Mouse (Mus musculus): ENCODE data around the gene Ggta1. TPM values are rescaled to one million over a fixed set of nuclear protein-coding genes. Genes with fewer than 3 reads are reported as not detected.

Ggta1 gene
- 26.7 and 28.6 TPM in 2 replicates for polyA plus RNA-seq (2015; fragmentation: Nextera tagmentation; extraction: Ambion mirVana)

DNA sequence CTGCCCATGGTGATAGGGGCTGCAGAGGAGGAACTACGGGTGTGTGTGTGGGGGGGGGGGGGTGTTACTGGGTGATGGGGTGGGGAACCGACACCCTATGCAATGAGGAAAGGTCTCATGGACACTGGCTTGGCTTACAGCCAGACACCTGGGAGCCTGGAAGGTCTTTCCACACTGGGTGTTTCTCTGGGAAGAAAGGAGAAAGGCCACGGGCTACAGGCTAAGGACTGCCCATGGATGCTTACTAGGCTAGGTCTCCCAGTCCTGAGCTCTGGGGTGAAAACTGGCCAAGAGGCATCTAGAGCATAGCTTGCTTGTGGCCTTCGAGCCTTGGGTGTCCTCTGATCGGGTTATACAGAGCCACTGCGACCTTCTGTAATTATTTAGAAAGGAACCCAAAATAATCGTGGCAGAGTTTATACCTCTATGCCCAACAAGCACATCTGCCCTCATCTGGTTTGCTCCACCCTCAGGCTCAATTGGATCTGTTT is at the start of gene Ggta1:
TSS of gene Ggta1 (minus strand) at position 441 of the 491 bp plus-strand sequence.
- H3K9me3 ChIP-seq = no peaks in the 10 kb centered on the region
- ATAC-seq (ENCODE audit: insufficient read depth, low FRiP score, low read depth) = no peak

DNA sequence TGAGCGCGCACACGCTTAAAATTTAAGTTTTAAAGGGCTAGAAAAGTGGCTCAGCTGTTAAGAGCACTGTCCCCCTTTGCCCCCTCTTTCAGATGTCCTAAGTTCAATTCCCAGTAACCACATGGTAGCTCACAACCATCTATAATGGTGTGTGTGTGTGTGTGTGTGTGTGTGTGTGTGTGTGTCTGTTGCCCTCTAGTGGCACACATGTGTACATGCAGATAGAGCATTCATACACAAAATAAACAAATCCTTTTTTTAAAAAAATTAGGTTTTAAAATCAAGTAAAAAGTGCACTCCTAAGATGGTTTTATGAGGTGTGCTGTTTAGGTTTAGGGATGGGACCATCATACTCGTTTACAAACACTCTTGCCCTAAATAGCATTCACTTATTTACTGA is 49.2 kb upstream of the Ggta1 start:
- Histone ChIP-seq H3K27me3 (replicated peaks) (no peaks in the 10 kb centered on the region), H3K9ac (no peak overlapping the region), H3K4me2 (no peak overlapping the region), H3K4me1 (peaks cover 31% of the 10 kb centered on the region), H3K9me3 (no peaks in the 10 kb centered on the region), H3K4me3 (replicated peaks) (no peak overlapping the region), H3K27ac (no peak overlapping the region), H3K36me3 (no peaks in the 10 kb centered on the region)
- 93% methylated on average over 4 of the region's 4 CpGs for WGBS
- ATAC-seq (ENCODE audit: insufficient read depth, low FRiP score, low read depth) = no peak

More for the DNA sequence above, at the start of gene Ggta1:
- WGBS = 23% methylated on average over 7 of the region's 7 CpGs
- Histone ChIP-seq H3K9ac (peak within 1 kb of the TSS; percentile 48), H3K36me3 (no peaks in the 10 kb centered on the region), H3K27ac (peak within 1 kb of the TSS; percentile 69), H3K4me3 (replicated peaks) (peak within 1 kb of the TSS; percentile 43), H3K4me2 (peak within 1 kb of the TSS; percentile 90), H3K27me3 (replicated peaks) (no peaks in the 10 kb centered on the region), H3K4me1 (peaks cover 6% of the 10 kb centered on the region; the same call in 1 of the 2 replicates)

DNA sequence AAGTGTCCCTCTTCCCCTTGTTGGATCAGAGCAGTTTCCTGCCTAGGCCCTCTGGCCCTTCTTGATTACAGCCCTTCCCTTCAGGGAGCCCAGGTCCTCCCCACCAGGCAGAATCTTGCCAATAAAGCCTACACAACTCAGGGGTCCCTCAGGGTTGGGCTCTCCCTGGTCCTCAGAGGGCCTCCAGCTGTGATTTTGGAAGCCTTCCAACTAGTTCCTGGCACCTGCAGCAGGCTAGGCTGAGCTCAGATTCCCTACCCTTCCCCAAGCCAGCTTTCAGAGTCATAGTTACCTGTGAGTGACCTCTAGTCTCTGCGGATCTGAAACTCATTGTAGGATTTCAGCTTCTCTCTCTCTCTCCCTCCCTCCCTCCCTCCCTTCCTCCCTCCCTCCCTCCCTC is 47.9 kb upstream of the Ggta1 start:
- Histone ChIP-seq H3K4me1 (peaks cover 42% of the 10 kb centered on the region), H3K9me3 (no peaks in the 10 kb centered on the region), H3K4me3 (replicated peaks) (no peak overlapping the region), H3K27ac (peak overlapping the region; percentile 61), H3K4me2 (no peak overlapping the region), H3K36me3 (no peaks in the 10 kb centered on the region), H3K9ac (no peak overlapping the region), H3K27me3 (replicated peaks) (no peaks in the 10 kb centered on the region)
- ATAC-seq (ENCODE audit: insufficient read depth, low FRiP score, low read depth) = no peak
- WGBS = 54% methylated on average over 1 of the region's 1 CpGs

DNA sequence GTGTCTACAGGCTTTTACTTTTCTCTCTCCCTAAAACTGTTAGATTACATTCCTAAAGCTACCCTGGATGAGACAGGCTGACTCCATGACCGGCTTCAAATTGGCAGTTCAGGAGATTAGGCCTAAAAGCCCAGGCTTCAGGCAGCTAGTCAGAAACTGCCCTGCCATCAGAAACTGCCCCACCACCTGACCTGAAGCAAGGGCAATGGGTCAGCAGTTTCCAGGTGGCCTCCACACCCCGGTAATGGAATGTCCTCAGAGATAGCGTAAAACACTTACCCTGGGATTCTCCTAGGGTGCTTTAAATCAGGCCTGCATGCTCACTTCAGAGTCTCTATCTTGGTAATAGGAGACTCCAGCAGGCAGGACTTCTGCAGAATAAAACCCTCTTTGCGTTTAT is 46.9 kb upstream of the Ggta1 start:
- 46% methylated on average over 4 of the region's 4 CpGs for WGBS
- Histone ChIP-seq H3K4me1 (peaks cover 42% of the 10 kb centered on the region), H3K27ac (peak overlapping the region; percentile 83; the same call in 1 of the 2 replicates)

DNA sequence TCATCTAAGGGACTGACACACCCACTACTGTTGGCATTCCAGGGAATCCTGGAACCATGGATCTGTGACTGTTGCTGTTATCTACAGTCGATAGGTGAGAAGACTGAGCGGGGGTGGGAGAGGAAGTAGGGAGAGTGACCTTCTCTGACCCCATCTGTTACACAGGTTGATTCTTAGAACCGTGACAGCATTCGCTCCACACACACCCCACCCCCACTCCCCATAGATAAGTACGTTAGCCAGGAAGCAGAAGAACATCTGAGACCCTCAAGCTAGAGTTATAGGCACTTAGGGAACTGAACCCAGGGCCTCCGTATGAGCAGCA is 46.3 kb upstream of the Ggta1 start:
- no peaks in the 10 kb centered on the region for H3K9me3 ChIP-seq
- H3K4me1 ChIP-seq = peaks cover 45% of the 10 kb centered on the region
- no peak overlapping the region for H3K4me2 ChIP-seq
- H3K4me3 ChIP-seq (replicated peaks) = no peak overlapping the region
- H3K9ac ChIP-seq = no peak overlapping the region
- 34% methylated on average over 6 of the region's 6 CpGs for WGBS
- ATAC-seq (ENCODE audit: insufficient read depth, low FRiP score, low read depth) = no peak
- no peaks in the 10 kb centered on the region for H3K27me3 ChIP-seq (replicated peaks)
- H3K36me3 ChIP-seq = no peaks in the 10 kb centered on the region
- H3K27ac ChIP-seq = peak overlapping the region; percentile 83

More for the DNA sequence above, 46.9 kb upstream of the Ggta1 start:
- Histone ChIP-seq H3K9ac (no peak overlapping the region), H3K27me3 (replicated peaks) (no peaks in the 10 kb centered on the region), H3K9me3 (no peaks in the 10 kb centered on the region), H3K4me2 (no peak overlapping the region), H3K4me3 (replicated peaks) (no peak overlapping the region), H3K36me3 (no peaks in the 10 kb centered on the region)
- ATAC-seq (ENCODE audit: insufficient read depth, low FRiP score, low read depth) = no peak

DNA sequence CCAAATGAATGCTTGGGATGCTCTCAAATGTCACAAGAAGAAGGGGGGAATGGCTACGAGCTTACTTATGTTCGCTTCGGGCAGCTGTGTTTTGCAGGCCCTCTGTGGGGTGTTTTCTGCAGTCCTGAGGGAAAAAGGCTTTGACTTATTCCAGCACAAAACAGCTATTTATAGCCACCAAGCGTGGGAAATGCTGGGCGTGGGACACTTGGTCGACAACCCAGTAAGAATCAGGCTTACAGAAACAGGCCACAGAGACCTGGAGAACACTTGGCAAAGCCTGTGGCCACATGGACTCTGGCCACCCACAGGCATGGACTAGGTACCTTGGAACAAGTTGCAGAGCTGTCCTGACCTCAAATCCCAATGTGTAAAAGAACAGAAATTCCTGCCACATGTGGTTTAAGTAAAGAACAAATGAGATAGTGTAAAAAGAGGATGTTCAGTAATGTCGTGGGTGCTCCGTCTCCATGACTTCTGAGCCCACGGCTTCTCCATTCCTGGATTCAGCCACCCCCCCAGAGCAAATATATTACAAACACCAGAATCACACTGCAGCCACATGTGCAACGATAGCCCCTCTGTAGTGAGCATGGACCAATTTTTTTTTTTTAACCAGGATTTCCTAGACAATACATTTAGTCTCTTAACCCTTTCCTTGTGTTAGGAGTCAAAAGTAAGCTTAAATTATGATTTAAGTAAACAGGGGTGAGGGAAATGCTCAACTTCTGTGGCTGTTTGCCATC is 45.7 kb upstream of the Ggta1 start:
- peak overlapping the region; percentile 83 for H3K27ac ChIP-seq
- no peak for ATAC-seq (ENCODE audit: insufficient read depth, low FRiP score, low read depth)
- peaks cover 45% of the 10 kb centered on the region for H3K4me1 ChIP-seq
- no peaks in the 10 kb centered on the region for H3K9me3 ChIP-seq
- H3K9ac ChIP-seq = no peak overlapping the region
- WGBS = 13% methylated on average over 10 of the region's 10 CpGs
- H3K36me3 ChIP-seq = no peaks in the 10 kb centered on the region
- H3K27me3 ChIP-seq (replicated peaks) = no peaks in the 10 kb centered on the region
- H3K4me2 ChIP-seq = no peak overlapping the region
- no peak overlapping the region for H3K4me3 ChIP-seq (replicated peaks)

DNA sequence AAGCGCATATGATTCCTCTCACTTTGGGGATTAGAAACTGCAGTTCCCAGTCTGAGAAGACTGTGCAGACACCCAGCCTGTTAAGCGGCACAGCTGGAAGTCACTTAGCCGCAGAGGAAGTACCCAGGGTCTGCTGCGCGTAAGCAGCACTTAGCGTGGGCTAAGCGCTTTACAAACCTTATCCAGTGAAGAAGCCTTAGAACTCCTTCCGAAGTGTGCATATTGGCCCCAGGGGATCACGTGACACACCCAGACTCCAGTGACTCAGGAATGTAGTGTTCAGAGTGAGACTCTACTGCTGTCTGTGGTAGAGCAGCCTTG is 44.1 kb upstream of the Ggta1 start:
- Histone ChIP-seq H3K36me3 (no peaks in the 10 kb centered on the region), H3K27ac (peak overlapping the region; percentile 83)
- 0 out of 2 replicates have a peak, but pooled peaks have one; percentile 4 for ATAC-seq (ENCODE audit: insufficient read depth, low FRiP score, low read depth)

DNA sequence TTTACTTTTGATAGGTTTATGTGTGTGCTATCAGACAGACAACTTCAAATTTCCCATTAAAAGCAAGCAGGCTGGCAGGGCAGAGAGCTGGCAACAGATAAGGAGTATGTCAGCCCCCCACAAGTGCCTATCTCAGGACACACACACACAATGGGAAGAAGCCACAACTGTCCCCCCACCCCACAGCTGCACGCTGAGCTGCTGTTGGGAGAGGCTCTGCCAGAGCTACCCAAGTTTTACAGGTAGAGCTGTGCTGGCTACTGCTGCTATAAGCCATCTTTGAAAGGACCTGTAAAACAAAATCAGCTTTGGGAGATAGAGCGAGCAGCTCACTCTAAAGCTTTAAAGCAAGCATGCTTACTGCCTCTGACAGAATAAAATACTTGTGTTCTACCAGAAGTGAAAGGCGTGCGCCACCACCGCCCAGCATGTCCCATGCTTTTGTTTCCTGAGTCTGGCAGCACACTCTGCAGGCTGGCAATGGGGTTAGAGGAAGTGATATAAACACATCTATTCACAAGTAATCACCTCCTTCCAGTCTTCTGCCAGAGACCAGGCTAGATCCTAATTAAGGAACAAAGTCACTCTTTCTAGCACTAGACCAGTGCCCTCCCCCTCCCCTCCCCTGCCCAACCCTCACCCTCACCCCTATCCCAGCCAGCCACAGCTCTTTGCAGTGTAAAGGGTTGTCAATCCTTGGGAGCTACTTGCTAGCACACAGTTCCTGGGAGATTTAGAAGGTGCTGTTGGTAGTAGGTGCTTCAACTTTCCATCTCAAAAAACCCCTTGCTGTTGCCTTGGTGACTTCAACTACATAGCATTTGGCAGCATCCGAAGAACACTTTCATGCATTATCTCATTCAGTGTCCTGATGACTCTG is 43.5 kb upstream of the Ggta1 start:
- peak; percentile 7; the same call in 1 of the 2 replicates for ATAC-seq (ENCODE audit: insufficient read depth, low FRiP score, low read depth)
- H3K4me1 ChIP-seq = peaks cover 55% of the 10 kb centered on the region
- H3K36me3 ChIP-seq = no peaks in the 10 kb centered on the region
- H3K27ac ChIP-seq = peak overlapping the region; percentile 83
- no peak overlapping the region for H3K4me3 ChIP-seq (replicated peaks)
- no peak overlapping the region for H3K4me2 ChIP-seq
- 57% methylated on average over 6 of the region's 6 CpGs for WGBS
- H3K9me3 ChIP-seq = no peaks in the 10 kb centered on the region
- no peaks in the 10 kb centered on the region for H3K27me3 ChIP-seq (replicated peaks)
- H3K9ac ChIP-seq = no peak overlapping the region

More for the DNA sequence above, 44.1 kb upstream of the Ggta1 start:
- H3K9me3 ChIP-seq = no peaks in the 10 kb centered on the region
- H3K4me1 ChIP-seq = peaks cover 51% of the 10 kb centered on the region
- no peak overlapping the region for H3K4me2 ChIP-seq
- H3K27me3 ChIP-seq (replicated peaks) = no peaks in the 10 kb centered on the region
- no peak overlapping the region for H3K4me3 ChIP-seq (replicated peaks)
- 36% methylated on average over 9 of the region's 9 CpGs for WGBS
- no peak overlapping the region for H3K9ac ChIP-seq

DNA sequence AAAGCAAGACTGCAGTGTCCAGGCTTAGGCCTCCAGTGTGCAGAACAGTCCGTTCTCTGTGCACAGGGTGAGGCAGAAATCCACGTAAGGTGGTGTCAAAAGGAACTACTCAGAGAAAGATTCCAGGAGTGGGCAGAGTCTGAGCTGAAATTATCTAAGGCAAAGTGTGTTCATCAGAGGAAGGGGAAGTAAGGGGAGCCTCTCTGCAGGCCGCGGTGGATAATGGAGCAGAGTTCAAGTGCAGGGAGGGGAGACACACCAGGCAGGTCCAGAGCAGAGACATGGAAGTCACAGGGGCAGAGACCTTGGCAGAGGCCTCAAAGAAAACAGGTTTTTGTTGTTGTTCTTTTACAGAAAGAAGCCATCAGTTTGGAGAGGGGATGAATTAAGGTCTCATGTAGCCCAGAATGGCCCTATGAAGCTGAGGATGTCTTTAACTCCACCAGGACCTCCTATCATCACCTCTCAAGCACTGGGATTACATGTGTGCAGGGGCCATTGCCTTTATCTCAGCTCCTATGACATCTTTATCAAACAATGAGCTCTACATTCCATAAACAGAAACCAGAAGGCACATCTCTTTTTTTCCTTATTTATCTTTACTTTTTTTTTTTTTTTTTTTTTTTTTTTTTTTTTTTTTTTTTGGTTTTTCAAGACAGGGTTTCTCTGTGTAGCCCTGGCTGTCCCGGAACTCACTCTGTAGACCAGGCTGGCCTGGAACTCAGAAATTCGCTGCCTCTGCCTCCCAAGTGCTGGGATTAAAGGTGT is 42.7 kb upstream of the Ggta1 start:
- Histone ChIP-seq H3K9me3 (no peaks in the 10 kb centered on the region), H3K4me2 (no peak overlapping the region), H3K4me3 (replicated peaks) (no peak overlapping the region), H3K36me3 (no peaks in the 10 kb centered on the region), H3K4me1 (peaks cover 52% of the 10 kb centered on the region), H3K9ac (no peak overlapping the region), H3K27ac (peak overlapping the region; percentile 84; the same call in 1 of the 2 replicates), H3K27me3 (replicated peaks) (no peaks in the 10 kb centered on the region)
- no peak for ATAC-seq (ENCODE audit: insufficient read depth, low FRiP score, low read depth)
- WGBS = 80% methylated on average over 6 of the region's 6 CpGs

DNA sequence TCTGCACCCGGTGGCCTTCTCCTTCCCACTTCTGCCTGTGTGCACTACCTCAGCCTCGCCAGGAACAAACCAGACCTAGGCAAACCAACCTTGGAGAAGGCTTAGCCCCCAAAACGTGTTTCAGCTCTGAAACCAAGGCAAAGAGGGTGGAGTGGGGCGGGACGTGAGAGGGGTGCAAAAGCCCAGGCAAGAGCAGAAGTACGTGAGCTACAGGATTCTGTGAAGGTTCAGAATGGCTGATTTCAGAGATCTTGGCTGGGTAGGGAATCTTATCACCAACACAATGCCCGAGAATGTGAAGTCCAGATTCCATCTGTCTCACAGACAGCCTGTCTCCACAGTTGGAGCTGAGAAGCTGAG is 41.4 kb upstream of the Ggta1 start:
- Histone ChIP-seq H3K4me2 (no peak overlapping the region), H3K36me3 (no peaks in the 10 kb centered on the region), H3K27ac (peak overlapping the region; percentile 84), H3K27me3 (replicated peaks) (no peaks in the 10 kb centered on the region), H3K4me3 (replicated peaks) (no peak overlapping the region), H3K4me1 (peaks cover 51% of the 10 kb centered on the region), H3K9me3 (no peaks in the 10 kb centered on the region), H3K9ac (no peak overlapping the region)
- ATAC-seq (ENCODE audit: insufficient read depth, low FRiP score, low read depth) = no peak; the same call in 1 of the 2 replicates
- 41% methylated on average over 7 of the region's 7 CpGs for WGBS

DNA sequence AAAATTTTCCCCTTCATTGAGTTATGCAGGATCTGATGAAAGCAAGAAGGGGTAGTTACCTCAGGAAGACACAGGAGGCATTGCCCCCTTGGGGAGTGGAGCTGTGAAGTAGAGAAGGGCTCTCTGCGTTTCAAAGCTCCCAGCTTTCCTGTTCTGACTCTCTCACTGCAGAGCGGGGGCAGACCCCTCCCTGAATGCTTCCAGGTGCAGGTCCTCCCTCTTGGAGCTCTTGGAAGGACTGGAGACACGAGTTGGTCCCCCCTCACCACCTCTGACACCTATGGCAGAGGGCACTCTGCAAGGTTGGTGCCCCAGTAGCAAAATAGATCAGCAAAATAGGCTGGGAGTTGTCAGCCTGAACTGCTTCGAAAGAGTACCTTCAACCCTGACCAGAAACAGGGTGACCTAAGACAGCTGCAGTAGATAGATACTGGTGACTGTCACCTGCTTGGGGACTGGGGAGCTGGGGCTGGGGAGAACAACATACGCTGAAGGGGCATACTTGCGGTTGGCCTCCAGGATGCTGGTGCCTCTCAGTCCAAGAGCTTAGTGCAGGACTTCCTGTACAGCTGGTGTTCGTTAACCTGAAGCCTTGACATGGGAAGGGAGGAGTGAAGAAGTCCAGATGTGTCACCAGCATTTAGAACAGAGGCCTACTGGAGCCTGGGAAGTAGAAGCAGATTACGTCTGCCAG is 40.8 kb upstream of the Ggta1 start:
- H3K4me3 ChIP-seq (replicated peaks) = no peak overlapping the region
- H3K27me3 ChIP-seq (replicated peaks) = no peaks in the 10 kb centered on the region
- ATAC-seq (ENCODE audit: insufficient read depth, low FRiP score, low read depth) = peak; percentile 44
- 24% methylated on average over 8 of the region's 8 CpGs for WGBS
- H3K27ac ChIP-seq = peak overlapping the region; percentile 84
- no peaks in the 10 kb centered on the region for H3K36me3 ChIP-seq
- no peak overlapping the region for H3K9ac ChIP-seq
- H3K9me3 ChIP-seq = no peaks in the 10 kb centered on the region
- peaks cover 50% of the 10 kb centered on the region for H3K4me1 ChIP-seq
- H3K4me2 ChIP-seq = no peak overlapping the region
